Mouse (Mus musculus) neural tube, embryonic 13.5 days (tissue): ENCODE results near the gene Ccdc14. TPM values are rescaled to one million over a fixed set of nuclear protein-coding genes. Genes with fewer than 3 reads are reported as not detected.

Experiments used
- ATAC-seq: fragments of 200-750 bp; cut with Nextera tagmentation; 2 replicates; pipeline ENCODE4 v1.8.0; 2017; ENCODE audit warnings: low read depth, mild to moderate bottlenecking, moderate TSS enrichment, moderate library complexity
- H3K27ac ChIP-seq: fragments of 300-500 bp; sonication (generic); replicated peaks from 2 replicates; pipeline ENCODE4 v1.5.1; 2015; ENCODE audit warnings: moderate library complexity, mild to moderate bottlenecking, inconsistent platforms
- H3K27me3 ChIP-seq: fragments of 300-500 bp; sonication (generic); 2 replicates; pipeline ENCODE4 v1.6.1; 2015; ENCODE audit warnings: mild to moderate bottlenecking, inconsistent platforms
- H3K36me3 ChIP-seq: fragments of 300-500 bp; sonication (generic); 2 replicates; pipeline ENCODE4 v1.6.1; 2015; ENCODE audit warnings: mild to moderate bottlenecking, inconsistent platforms
- H3K4me1 ChIP-seq: fragments of 300-500 bp; sonication (generic); replicated peaks from 2 replicates; pipeline ENCODE4 v1.6.1; 2015; ENCODE audit warnings: inconsistent platforms
- H3K4me2 ChIP-seq: fragments of 300-500 bp; sonication (generic); 2 replicates; pipeline ENCODE4 v1.6.1; 2015; ENCODE audit warnings: inconsistent platforms, mild to moderate bottlenecking, moderate library complexity
- H3K4me3 ChIP-seq: fragments of 300-500 bp; sonication (generic); 2 replicates; pipeline ENCODE4 v1.5.1; 2015; ENCODE audit warnings: mild to moderate bottlenecking, inconsistent platforms
- H3K9ac ChIP-seq: fragments of 300-500 bp; sonication (generic); 2 replicates; pipeline ENCODE4 v1.6.1; 2015; ENCODE audit warnings: moderate library complexity, mild to moderate bottlenecking, inconsistent platforms
- H3K9me3 ChIP-seq: fragments of 300-500 bp; sonication (generic); 2 replicates; pipeline ENCODE4 v1.6.1; 2016; ENCODE audit warnings: inconsistent platforms
- WGBS: fragments of 180-500 bp; shearing (Covaris S2); methylation state at CpG from one replicate; pipeline ENCODE4 v1.1.7; 2015; 5-methylcytosine and 5-hydroxymethylcytosine counted together
- polyA plus RNA-seq: library from polyadenylated mRNA; unstranded; fragments of >200 nt; fragmentation: Nextera tagmentation; extraction: Ambion mirVana; gene quantifications from 2 replicates; pipeline ENCODE4 v1.2.1, GENCODE M21; 2015

Gene Ccdc14
- polyA plus RNA-seq, 1 experiment from 2014 or later, result 4.2 TPM

GRCm38 (mm10) chr16:34766193-34766592, 75.8 kb downstream of the Ccdc14 start:
- no peaks in the 10 kb centered on the region for H3K9me3 ChIP-seq
- ATAC-seq, result no peak
- no peak overlapping the region for H3K4me3 ChIP-seq
- no peak overlapping the region for H3K4me2 ChIP-seq
- WGBS, result 95% methylated on average over 1 of the region's 1 CpGs
- H3K9ac ChIP-seq, result no peak overlapping the region
- no peaks in the 10 kb centered on the region for H3K36me3 ChIP-seq
- no peak overlapping the region for H3K27ac ChIP-seq
- no peaks in the 10 kb centered on the region for H3K27me3 ChIP-seq
- H3K4me1 ChIP-seq, result no peaks in the 10 kb centered on the region

- no peaks in the 10 kb centered on the region for H3K9me3 ChIP-seq
- no peaks in the 10 kb centered on the region for H3K27me3 ChIP-seq
- no peak overlapping the region for H3K27ac ChIP-seq
- no peak overlapping the region for H3K4me2 ChIP-seq
- no peak overlapping the region for H3K9ac ChIP-seq
- ATAC-seq, result no peak
- H3K4me1 ChIP-seq, result peaks cover under 1% of the 10 kb centered on the region
- 93% methylated on average over 2 of the region's 2 CpGs for WGBS
- no peaks in the 10 kb centered on the region for H3K36me3 ChIP-seq
- no peak overlapping the region for H3K4me3 ChIP-seq
Observed at GRCm38 (mm10) chr16:34767443-34767842, 77.0 kb downstream of the Ccdc14 start.

- no peak overlapping the region for H3K27ac ChIP-seq
- no peak overlapping the region for H3K9ac ChIP-seq
- H3K27me3 ChIP-seq, result no peaks in the 10 kb centered on the region
- no peak overlapping the region for H3K4me3 ChIP-seq
- no peaks in the 10 kb centered on the region for H3K9me3 ChIP-seq
- 74% methylated on average over 4 of the region's 4 CpGs for WGBS
- H3K4me2 ChIP-seq, result no peak overlapping the region
- H3K36me3 ChIP-seq, result no peaks in the 10 kb centered on the region
- H3K4me1 ChIP-seq, result peaks cover 7% of the 10 kb centered on the region
- ATAC-seq, result no peak
Observed at GRCm38 (mm10) chr16:34768436-34768835, 78.0 kb downstream of the Ccdc14 start.

- H3K4me2 ChIP-seq, result no peak overlapping the region
- ATAC-seq, result no peak
- no peaks in the 10 kb centered on the region for H3K27me3 ChIP-seq
- no peak overlapping the region for H3K4me3 ChIP-seq
- 90% methylated on average over 4 of the region's 4 CpGs for WGBS
- H3K27ac ChIP-seq, result no peak overlapping the region
- H3K9ac ChIP-seq, result no peak overlapping the region
- H3K9me3 ChIP-seq, result no peaks in the 10 kb centered on the region
- peaks cover 7% of the 10 kb centered on the region for H3K4me1 ChIP-seq
- no peaks in the 10 kb centered on the region for H3K36me3 ChIP-seq
Observed at GRCm38 (mm10) chr16:34770127-34770526, 79.7 kb downstream of the Ccdc14 start.

- no peak overlapping the region for H3K4me2 ChIP-seq
- H3K4me1 ChIP-seq, result peaks cover 7% of the 10 kb centered on the region
- H3K4me3 ChIP-seq, result no peak overlapping the region
- H3K27ac ChIP-seq, result no peak overlapping the region
- no peaks in the 10 kb centered on the region for H3K27me3 ChIP-seq
- no peak for ATAC-seq
- H3K9me3 ChIP-seq, result no peaks in the 10 kb centered on the region
- H3K36me3 ChIP-seq, result no peaks in the 10 kb centered on the region
- 24% methylated on average over 4 of the region's 4 CpGs for WGBS
- H3K9ac ChIP-seq, result no peak overlapping the region
Observed at GRCm38 (mm10) chr16:34772445-34773032, 82.1 kb downstream of the Ccdc14 start.

Other genes starting within 250 kb of the Ccdc14 start
- 23.9 and 25.1 TPM in 2 replicates for gene Kalrn, start 117.1 kb upstream of the Ccdc14 start, polyA plus RNA-seq
- gene Ropn1, start 40.7 kb upstream of the Ccdc14 start, polyA plus RNA-seq, result not detected in 2 replicates
- 3.6 and 6.9 TPM in 2 replicates for gene Mylk, start 54.6 kb downstream of the Ccdc14 start, polyA plus RNA-seq